Mouse (Mus musculus) ovary, adult 2 months (tissue): ENCODE results near the gene Klrc2. TPM values are rescaled to one million over a fixed set of nuclear protein-coding genes. Genes with fewer than 3 reads are reported as not detected.

Source experiments
- polyA plus RNA-seq: library from polyadenylated mRNA; depleted of rRNA; stranded (reverse); fragments of >200 nt; gene quantifications from 2 replicates; pipeline ENCODE4 v1.2.3, GENCODE M21; 2012; rRNA removed

The Klrc2 gene
- not detected in 2 replicates for polyA plus RNA-seq

DNA sequence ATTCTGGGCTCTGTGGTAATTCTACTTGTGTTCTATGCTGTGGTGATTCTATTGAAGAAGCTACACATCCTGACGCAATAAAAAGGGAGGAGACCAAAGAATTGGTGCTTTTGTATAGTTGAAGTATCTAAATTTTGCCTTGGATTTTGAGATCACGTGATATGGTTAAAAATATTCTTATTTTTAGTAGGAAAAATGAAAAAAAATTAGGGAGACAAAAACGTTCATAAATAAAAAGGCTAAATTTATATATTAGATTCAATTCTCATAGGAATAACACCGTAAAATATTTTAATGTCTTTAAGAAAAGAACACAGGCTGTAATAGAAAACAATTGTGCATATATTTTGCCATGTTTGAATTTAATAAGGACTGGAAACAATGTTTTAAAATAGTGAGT is at the start of gene Klrc2:
Klrc2 (minus strand) TSS at position 101 of the 400 bp plus-strand sequence.

DNA sequence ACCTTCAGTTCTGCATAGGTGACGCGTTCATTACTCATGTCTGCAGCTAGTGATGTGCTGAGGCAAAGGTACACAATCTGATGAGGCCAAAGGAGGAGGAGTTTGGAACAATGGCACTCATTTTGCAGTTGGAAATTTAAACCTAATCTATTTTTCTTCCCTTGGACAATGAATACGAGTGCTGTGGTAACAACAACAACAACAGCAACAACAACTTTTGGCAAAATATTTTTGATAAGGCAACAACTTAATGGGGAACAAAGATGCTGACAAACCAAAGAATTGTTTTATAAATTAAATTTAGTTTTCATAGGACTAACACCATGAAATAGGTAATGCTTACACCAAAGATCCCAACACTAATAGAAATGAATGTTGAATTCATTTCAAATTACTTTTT is 18.4 kb upstream of the Klrc2 start, which contains the start of gene Klrc1:
Klrc1 (minus strand) TSS at position 101 of the 400 bp plus-strand sequence.

DNA sequence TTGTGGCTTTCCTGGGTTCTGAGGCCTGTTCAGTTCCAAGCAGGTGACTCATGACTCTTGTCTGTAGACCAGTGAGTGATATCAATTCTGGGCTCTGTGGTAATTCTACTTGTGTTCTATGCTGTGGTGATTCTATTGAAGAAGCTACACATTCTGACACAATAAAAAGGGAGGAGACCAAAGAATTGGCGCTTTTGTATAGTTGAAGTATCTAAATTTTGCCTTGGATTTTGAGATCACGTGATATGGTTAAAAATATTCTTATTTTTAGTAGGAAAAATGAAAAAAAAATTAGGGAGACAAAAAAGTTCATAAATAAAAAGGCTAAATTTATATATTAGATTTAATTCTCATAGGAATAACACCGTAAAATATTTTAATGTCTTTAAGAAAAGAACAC is 17.3 kb downstream of the Klrc2 start, which contains the start of gene Klrc3:
Klrc3 (minus strand) TSS at position 101 of the 400 bp plus-strand sequence.

DNA sequence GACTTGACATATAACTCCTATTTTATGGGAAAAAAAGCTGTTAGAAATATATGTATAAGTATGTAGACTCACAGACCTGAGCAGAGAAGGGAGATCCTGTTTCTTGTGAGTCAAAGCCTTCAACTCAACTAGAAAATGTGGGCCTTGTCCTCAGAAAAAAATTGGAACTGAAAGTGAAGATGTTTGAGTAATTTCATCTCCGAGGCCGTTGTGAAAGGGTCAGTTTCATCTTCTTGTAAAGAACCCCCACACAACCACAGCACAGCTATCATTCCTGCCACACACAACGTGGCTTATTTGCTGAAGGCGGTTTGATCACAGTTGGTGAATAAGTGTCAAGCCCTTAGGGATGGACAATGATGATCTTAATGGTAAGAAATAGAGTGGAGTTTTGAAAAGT is 36.8 kb downstream of the Klrc2 start, which contains the start of gene Klrk1:
Klrk1 (minus strand) TSS at position 130 of the 400 bp plus-strand sequence.

Other genes starting within 250 kb of the Klrc2 start
- 4.2 and 6.7 TPM in 2 replicates for gene Clec1a, start 208.7 kb downstream of the Klrc2 start, polyA plus RNA-seq
- 0.03 and 0.25 TPM in 2 replicates for gene Olr1, start 153.5 kb downstream of the Klrc2 start, polyA plus RNA-seq
- gene Tmem52b, start 148.1 kb downstream of the Klrc2 start, polyA plus RNA-seq = not detected in 2 replicates
- 88.1 and 93.4 TPM in 2 replicates for gene Gabarapl1, start 127.5 kb downstream of the Klrc2 start, polyA plus RNA-seq
- gene Klre1, start 82.8 kb downstream of the Klrc2 start, polyA plus RNA-seq = 0.08 and 0.22 TPM in 2 replicates
- gene Klrd1, start 68.9 kb downstream of the Klrc2 start, polyA plus RNA-seq = not detected in 2 replicates
- 0.06 TPM in 2 replicates for gene Klrk1, start 36.8 kb downstream of the Klrc2 start, polyA plus RNA-seq
- gene Klrc3, start 17.4 kb downstream of the Klrc2 start, polyA plus RNA-seq = not detected in 2 replicates
- 0.24 TPM in 1 of 2 replicates, not detected in the other for gene Klrc1, start 18.3 kb upstream of the Klrc2 start, polyA plus RNA-seq
- not detected in 2 replicates for gene Klri1, start 56.4 kb upstream of the Klrc2 start, polyA plus RNA-seq
- not detected in 2 replicates for gene Klri2, start 79.8 kb upstream of the Klrc2 start, polyA plus RNA-seq
- gene Gm156, start 123.6 kb upstream of the Klrc2 start, polyA plus RNA-seq = not detected in 2 replicates
- not detected in 2 replicates for gene Gm17631, start 202.0 kb upstream of the Klrc2 start, polyA plus RNA-seq
- 0.12 TPM in 1 of 2 replicates, not detected in the other for gene Klra17, start 216.0 kb upstream of the Klrc2 start, polyA plus RNA-seq